Mouse (Mus musculus) MEL (cell line): ENCODE results near the gene Ypel5. TPM values are rescaled to one million over a fixed set of nuclear protein-coding genes. Genes with fewer than 3 reads are reported as not detected.

ENCODE experiments used
- DNase-seq: peaks from one replicate; pipeline ENCODE4 v3.0.0; 2011; ENCODE audit warnings: low read depth, low spot score
- H3K27ac ChIP-seq: 2 replicates; pipeline ENCODE4 v1.5.1; 2012; ENCODE audit warnings: low read depth, mild to moderate bottlenecking, control low read depth, low read length, moderate library complexity; ENCODE audit not compliant: control insufficient read depth
- H3K27me3 ChIP-seq, 2 experiments: fragments of 150-350 bp in 1 of 2; sonication (generic) in 1 of 2; 2 replicates each; pipeline ENCODE4 v1.6.1; 2012; ENCODE audit warnings: low read length in 2 of 2, mild to moderate bottlenecking in 2 of 2, improper control_type of control experiment in 1 of 2, moderate library complexity in 1 of 2; ENCODE audit not compliant: insufficient read depth in 2 of 2, control insufficient read depth in 1 of 2
- H3K36me3 ChIP-seq, 2 experiments: 2 replicates each; pipeline ENCODE4 v1.6.1; 2012 to 2014; ENCODE audit warnings: low read length in 2 of 2, improper control_type of control experiment in 1 of 2, inconsistent platforms in 1 of 2, mild to moderate bottlenecking in 1 of 2; ENCODE audit not compliant: insufficient read depth in 2 of 2, control insufficient read depth in 1 of 2
- H3K4me1 ChIP-seq, 2 experiments: fragments of 150-350 bp in 1 of 2; sonication (generic) in 1 of 2; 2 replicates each; pipeline ENCODE4 v1.6.1; 2012; ENCODE audit warnings: low read length in 2 of 2, improper control_type of control experiment in 1 of 2, mild to moderate bottlenecking in 1 of 2; ENCODE audit not compliant: insufficient read depth in 2 of 2, control insufficient read depth in 1 of 2
- H3K4me3 ChIP-seq, 2 experiments: fragments of 150-350 bp in 1 of 2; sonication (generic) in 1 of 2; 2 replicates each; pipeline ENCODE4 v1.5.1; 2012; ENCODE audit warnings: low read depth in 2 of 2, low read length in 2 of 2, mild to moderate bottlenecking in 2 of 2, moderate library complexity in 2 of 2, control low read depth in 1 of 2, improper control_type of control experiment in 1 of 2; ENCODE audit not compliant: control insufficient read depth in 1 of 2, insufficient read depth in 1 of 2
- H3K79me2 ChIP-seq: 2 replicates; pipeline ENCODE4 v1.6.1; 2012; ENCODE audit warnings: mild to moderate bottlenecking, low read length, moderate library complexity; ENCODE audit not compliant: control insufficient read depth, poor library complexity, insufficient read depth
- H3K9ac ChIP-seq: 2 replicates; pipeline ENCODE4 v1.6.1; 2012; ENCODE audit warnings: low read depth, mild to moderate bottlenecking, control low read depth, low read length, moderate library complexity; ENCODE audit not compliant: control insufficient read depth, poor library complexity, severe bottlenecking
- H3K9me3 ChIP-seq: fragments of 150-350 bp; sonication (generic); replicated peaks from 2 replicates; pipeline ENCODE4 v1.6.1; 2012; ENCODE audit warnings: mild to moderate bottlenecking, low read length, improper control_type of control experiment, moderate library complexity; ENCODE audit not compliant: insufficient read depth
- CTCF ChIP-seq, 3 experiments: IDR thresholded peaks in 2 of 3; conservative IDR thresholded peaks in 1 of 3; 2 replicates each; pipeline ENCODE4 v1.5.1; 2011 to 2012; ENCODE audit warnings: low read length in 3 of 3, low read depth in 2 of 3, mild to moderate bottlenecking in 2 of 3, improper control_type of control experiment in 1 of 3, inconsistent platforms in 1 of 3, mixed read lengths in 1 of 3, moderate library complexity in 1 of 3; ENCODE audit not compliant: control insufficient read depth in 1 of 3, insufficient read depth in 1 of 3, poor library complexity in 1 of 3, severe bottlenecking in 1 of 3
- ELF1 ChIP-seq: IDR thresholded peaks from 2 replicates; pipeline ENCODE4 v1.6.1; 2014; ENCODE audit warnings: low read depth, mild to moderate bottlenecking, inconsistent platforms, low read length, improper control_type of control experiment, moderate library complexity
- ETS1 ChIP-seq: IDR thresholded peaks from 2 replicates; pipeline ENCODE4 v1.6.1; 2012; ENCODE audit warnings: low read depth, mild to moderate bottlenecking, inconsistent platforms, low read length, improper control_type of control experiment, moderate library complexity
- HCFC1 ChIP-seq: IDR thresholded peaks from 2 replicates; pipeline ENCODE4 v1.6.1; 2012; ENCODE audit warnings: low read depth, mild to moderate bottlenecking, inconsistent platforms, low read length, improper control_type of control experiment, moderate library complexity
- MAZ ChIP-seq: IDR thresholded peaks from 2 replicates; pipeline ENCODE4 v1.6.1; 2012; ENCODE audit warnings: low read depth, mild to moderate bottlenecking, inconsistent platforms, low read length, improper control_type of control experiment
- MEF2A ChIP-seq: IDR thresholded peaks from 2 replicates; pipeline ENCODE4 v1.6.1; 2014; ENCODE audit warnings: low read depth, mild to moderate bottlenecking, inconsistent platforms, low read length, improper control_type of control experiment; ENCODE audit not compliant: poor library complexity, insufficient replicate concordance, severe bottlenecking; ENCODE audit errors: extremely low read depth
- MYB ChIP-seq: IDR thresholded peaks from 2 replicates; pipeline ENCODE4 v1.6.1; 2011; ENCODE audit warnings: mild to moderate bottlenecking, low read depth, low read length, improper control_type of control experiment
- MYC ChIP-seq: IDR thresholded peaks from 2 replicates; pipeline ENCODE4 v1.6.1; 2011; ENCODE audit warnings: low read depth, mild to moderate bottlenecking, low read length, improper control_type of control experiment, moderate library complexity
- POLR2A ChIP-seq, 2 experiments: IDR thresholded peaks; 2 replicates each; pipeline ENCODE4 v1.6.1; 2011 to 2012; ENCODE audit warnings: low read length in 2 of 2, mild to moderate bottlenecking in 2 of 2, control low read depth in 1 of 2, improper control_type of control experiment in 1 of 2, low read depth in 1 of 2, moderate library complexity in 1 of 2; ENCODE audit not compliant: control insufficient read depth in 1 of 2, insufficient read depth in 1 of 2, poor library complexity in 1 of 2
- POLR2AphosphoS2 ChIP-seq: IDR thresholded peaks from 2 replicates; pipeline ENCODE4 v1.6.1; 2011; ENCODE audit warnings: low read length, improper control_type of control experiment
- SMC3 ChIP-seq: IDR thresholded peaks from 2 replicates; pipeline ENCODE4 v1.6.1; 2011; ENCODE audit warnings: low read depth, low read length, improper control_type of control experiment
- TCF12 ChIP-seq: IDR thresholded peaks from 2 replicates; pipeline ENCODE4 v1.6.1; 2014; ENCODE audit warnings: low read depth, mild to moderate bottlenecking, inconsistent platforms, low read length, improper control_type of control experiment, moderate library complexity
- USF2 ChIP-seq, 2 experiments: IDR thresholded peaks; 2 replicates each; pipeline ENCODE4 v1.6.1; 2011 to 2012; ENCODE audit warnings: improper control_type of control experiment in 2 of 2, low read length in 2 of 2, borderline replicate concordance in 1 of 2, inconsistent platforms in 1 of 2, low read depth in 1 of 2, mild to moderate bottlenecking in 1 of 2; ENCODE audit not compliant: insufficient read depth in 1 of 2
- ZC3H11A ChIP-seq: IDR thresholded peaks from 2 replicates; pipeline ENCODE4 v1.6.1; 2012; ENCODE audit warnings: low read depth, mild to moderate bottlenecking, inconsistent platforms, low read length, improper control_type of control experiment
- ZKSCAN1 ChIP-seq: IDR thresholded peaks from 2 replicates; pipeline ENCODE4 v1.6.1; 2012; ENCODE audit warnings: low read depth, mild to moderate bottlenecking, inconsistent platforms, low read length, improper control_type of control experiment, moderate library complexity
- polyA plus RNA-seq, 2 experiments: library from polyadenylated mRNA; stranded (reverse) in 1 of 2; unstranded in 1 of 2; fragments of >175 nt in 1 of 2; fragments of >200 nt in 1 of 2; gene quantifications; 2 replicates each; pipeline versions ENCODE4 v1.2.1 to v1.2.4; 2012; ENCODE audit warnings: low replicate concordance in 2 of 2, low read depth in 1 of 2; ENCODE audit not compliant: insufficient read length in 2 of 2, insufficient read depth in 1 of 2, missing spikeins in 1 of 2
- total RNA-seq: library from RNA; depleted of rRNA; stranded (reverse); fragments of 300-350 nt; gene quantifications from 2 replicates; pipeline ENCODE4 v1.2.3, GENCODE M21; 2012

The Ypel5 gene
- total and polyA plus RNA-seq, 3 experiments: 9.2 to 80.4 (median 15.5) TPM

DNA sequence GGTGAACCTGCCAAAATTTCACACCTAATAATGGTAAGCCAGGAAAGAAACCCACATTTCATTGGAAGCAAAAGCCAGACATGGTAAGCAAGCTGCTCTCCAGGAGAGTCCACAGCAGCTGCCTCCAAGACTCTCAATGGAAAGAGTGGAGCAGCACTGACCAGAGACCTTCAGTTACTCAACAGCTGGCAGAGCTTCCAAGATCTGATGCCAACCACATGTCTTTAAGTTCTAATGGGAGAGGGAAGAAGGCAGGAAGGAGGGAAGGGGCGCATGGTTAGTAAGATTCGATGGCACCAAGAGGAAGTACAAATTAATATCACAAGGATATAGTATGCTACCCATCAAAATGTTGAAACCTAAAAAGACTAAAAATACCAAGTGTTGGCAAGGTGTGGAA lies 31.9 kb downstream of the Ypel5 start:
- H3K4me1 ChIP-seq: no peaks in the 10 kb centered on the region
- no peaks in the 10 kb centered on the region for H3K27me3 ChIP-seq
- H3K36me3 ChIP-seq: no peaks in the 10 kb centered on the region
- no peak overlapping the region for H3K9ac ChIP-seq
- no peak overlapping the region for H3K4me3 ChIP-seq
- TF ChIP-seq USF2 (IDR thresholded peaks at IDR 0.05; ENCODE audit: borderline replicate concordance in 1 of 2, insufficient read depth in 1 of 2, low read depth in 1 of 2, low read length in 2 of 2): no peak
- no peak for TF ChIP-seq POLR2AphosphoS2
- no peak for TF ChIP-seq ZKSCAN1
- no peak for TF ChIP-seq TCF12
- TF ChIP-seq, all 39 proteins: peak for 0
- DNase-seq: no peak
- H3K9me3 ChIP-seq: no peaks in the 10 kb centered on the region
- H3K27ac ChIP-seq: no peak overlapping the region
- H3K79me2 ChIP-seq: no peaks in the 10 kb centered on the region

DNA sequence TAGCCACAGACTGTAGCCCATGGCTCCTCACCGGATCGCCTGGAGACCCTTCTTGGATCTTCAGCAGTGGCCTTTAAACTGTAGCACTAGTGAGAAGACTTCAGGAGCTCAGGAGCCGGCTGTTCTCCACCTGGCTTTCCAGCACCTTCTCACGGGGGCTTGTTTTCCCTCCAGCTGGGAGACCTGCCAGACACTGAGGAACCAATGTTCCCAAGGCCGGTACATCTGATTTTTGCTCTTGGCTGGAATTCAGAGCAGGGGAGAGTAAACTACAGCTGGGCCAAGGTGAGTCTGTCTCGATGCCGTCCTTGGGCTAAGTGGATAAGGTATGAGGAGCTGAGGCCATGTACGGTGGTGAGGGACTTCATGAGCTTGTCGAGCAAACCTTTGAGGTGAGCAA lies 42.7 kb downstream of the Ypel5 start:
- DNase-seq: no peak
- no peak overlapping the region for H3K9ac ChIP-seq
- TF ChIP-seq ELF1 (no peak), POLR2AphosphoS2 (no peak), SMC3 (no peak), MAZ (no peak), MYC (no peak), HCFC1 (no peak), TCF12 (no peak), ETS1 (no peak), CTCF (IDR thresholded peaks at IDR 0.05 in 2 of 3, conservative IDR thresholded peaks at IDR 0.05 in 1 of 3; ENCODE audit: control insufficient read depth in 1 of 3, insufficient read depth in 1 of 3, low read depth in 2 of 3, low read length in 3 of 3, poor library complexity in 1 of 3, severe bottlenecking in 1 of 3) (no peak), MEF2A (no peak), POLR2A (IDR thresholded peaks at IDR 0.05; ENCODE audit: control insufficient read depth in 1 of 2, insufficient read depth in 1 of 2, low read depth in 1 of 2, low read length in 2 of 2, poor library complexity in 1 of 2) (no peak), MYB (no peak), ZKSCAN1 (no peak), USF2 (IDR thresholded peaks at IDR 0.05; ENCODE audit: borderline replicate concordance in 1 of 2, insufficient read depth in 1 of 2, low read depth in 1 of 2, low read length in 2 of 2) (no peak), ZC3H11A (no peak)
- H3K27ac ChIP-seq: no peak overlapping the region
- H3K36me3 ChIP-seq: no peaks in the 10 kb centered on the region
- no peaks in the 10 kb centered on the region for H3K4me1 ChIP-seq
- no peaks in the 10 kb centered on the region for H3K27me3 ChIP-seq
- H3K9me3 ChIP-seq: no peaks in the 10 kb centered on the region
- no peaks in the 10 kb centered on the region for H3K79me2 ChIP-seq
- no peak overlapping the region for H3K4me3 ChIP-seq
